Mouse (Mus musculus) small intestine, adult 2 months (tissue): ENCODE measurements around the gene Cd180.

ENCODE experiments used
- CTCF ChIP-seq: fragments of 200-500 bp; IDR thresholded peaks from 2 replicates; pipeline ENCODE4 v1.5.1; 2012; ENCODE audit warnings: low read depth, mild to moderate bottlenecking, control low read depth, inconsistent platforms, low read length, moderate library complexity, mixed read lengths; ENCODE audit not compliant: insufficient replicate concordance, insufficient read length; ENCODE audit errors: extremely low read depth
- POLR2A ChIP-seq: fragments of 200-500 bp; IDR thresholded peaks from 2 replicates; pipeline ENCODE4 v1.6.1; 2012; ENCODE audit warnings: low read depth, mild to moderate bottlenecking, control low read depth, inconsistent platforms, low read length, moderate library complexity

DNA sequence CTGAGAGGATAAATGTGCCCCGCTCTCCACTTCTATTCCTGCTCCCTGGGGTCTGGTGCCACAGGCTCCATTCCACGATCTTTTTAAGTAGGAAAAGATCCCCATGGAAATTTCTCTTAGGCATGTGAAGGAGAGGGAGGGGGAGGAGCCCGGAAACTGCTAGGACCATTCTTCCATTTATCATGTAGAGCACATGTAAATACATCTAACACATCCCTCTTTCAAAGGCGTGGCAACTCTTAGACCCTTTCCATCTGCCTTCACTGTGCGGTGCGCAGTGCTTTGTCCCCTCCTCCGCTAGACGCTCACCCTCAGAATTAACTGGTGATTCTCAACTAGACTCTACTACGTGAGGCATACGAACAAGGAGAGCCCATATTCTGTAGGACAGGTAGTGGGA lies 56.5 kb downstream of the Cd180 start:
- no peak for TF ChIP-seq CTCF
- TF ChIP-seq POLR2A, result no peak
